Mouse (Mus musculus) small intestine, adult 2 months (tissue): ENCODE results near the gene Gm49387. TPM values are rescaled to one million over a fixed set of nuclear protein-coding genes. Genes with fewer than 3 reads are reported as not detected.

Source experiments
- H3K27ac ChIP-seq: fragments of 200-500 bp; 2 replicates; pipeline ENCODE4 v1.5.1; 2012; ENCODE audit warnings: low read depth, low read length, control low read depth, inconsistent platforms; ENCODE audit not compliant: insufficient read depth
- H3K27me3 ChIP-seq: fragments of 200-500 bp; 2 replicates; pipeline ENCODE4 v1.6.1; 2012; ENCODE audit warnings: mild to moderate bottlenecking, moderate library complexity, low read length, inconsistent platforms; ENCODE audit not compliant: control insufficient read depth, insufficient read depth
- H3K36me3 ChIP-seq: fragments of 200-500 bp; 2 replicates; pipeline ENCODE4 v1.6.1; 2012; ENCODE audit warnings: mild to moderate bottlenecking, low read length, control low read depth, inconsistent platforms; ENCODE audit not compliant: control insufficient read depth, insufficient read depth
- H3K4me1 ChIP-seq: fragments of 200-500 bp; 2 replicates; pipeline ENCODE4 v1.6.1; 2012; ENCODE audit warnings: low read length, inconsistent platforms, mixed read lengths; ENCODE audit not compliant: control insufficient read depth, insufficient read depth, insufficient read length
- H3K4me3 ChIP-seq: fragments of 200-500 bp; 2 replicates; pipeline ENCODE4 v1.5.1; 2012; ENCODE audit warnings: low read depth, mild to moderate bottlenecking, control low read depth, inconsistent platforms, low read length, moderate library complexity
- CTCF ChIP-seq: fragments of 200-500 bp; IDR thresholded peaks from 2 replicates; pipeline ENCODE4 v1.5.1; 2012; ENCODE audit warnings: low read depth, mild to moderate bottlenecking, control low read depth, inconsistent platforms, low read length, moderate library complexity, mixed read lengths; ENCODE audit not compliant: insufficient replicate concordance, insufficient read length; ENCODE audit errors: extremely low read depth
- POLR2A ChIP-seq: fragments of 200-500 bp; IDR thresholded peaks from 2 replicates; pipeline ENCODE4 v1.6.1; 2012; ENCODE audit warnings: low read depth, mild to moderate bottlenecking, control low read depth, inconsistent platforms, low read length, moderate library complexity
- WGBS: fragments of 180-500 bp; shearing (Covaris S2); methylation state at CpG from one replicate; pipeline ENCODE4 v1.1.7; 2018; 5-methylcytosine and 5-hydroxymethylcytosine counted together
- polyA plus RNA-seq: library from polyadenylated mRNA; depleted of rRNA; stranded (reverse); fragments of >200 nt; gene quantifications from 2 replicates; pipeline ENCODE4 v1.2.3, GENCODE M21; 2012; rRNA removed

The Gm49387 gene
- polyA plus RNA-seq = not detected in 2 replicates

- peak within 1 kb of the TSS; percentile 80 for H3K27ac ChIP-seq
- peaks cover 12% of the 10 kb centered on the region; the same call in 1 of the 2 replicates for H3K4me1 ChIP-seq
- no peaks in the 10 kb centered on the region for H3K27me3 ChIP-seq
- peak within 1 kb of the TSS; percentile 66 for H3K4me3 ChIP-seq
- TF ChIP-seq POLR2A (no peak), CTCF (no peak)
- H3K36me3 ChIP-seq = no peaks in the 10 kb centered on the region
- 3% methylated on average over 26 of the region's 26 CpGs for WGBS
These were observed at the start of gene Gm49387 for GRCm38 (mm10) chr14:31640346-31640889. TSS of gene Gm49387 (minus strand) at chr14:31640878.

- Histone ChIP-seq H3K27ac (no peak overlapping the region), H3K4me3 (no peak overlapping the region), H3K27me3 (no peaks in the 10 kb centered on the region), H3K36me3 (no peaks in the 10 kb centered on the region), H3K4me1 (peaks cover 7% of the 10 kb centered on the region)
- WGBS = 92% methylated on average over 1 of the region's 1 CpGs
- no peak for TF ChIP-seq CTCF
- TF ChIP-seq POLR2A = no peak
These were observed 45.6 kb upstream of the Gm49387 start for GRCm38 (mm10) chr14:31686231-31686630.

- TF ChIP-seq POLR2A = no peak
- no peak for TF ChIP-seq CTCF
- Histone ChIP-seq H3K27ac (peak overlapping the region; percentile 4; the same call in 1 of the 2 replicates), H3K27me3 (no peaks in the 10 kb centered on the region), H3K4me3 (no peak overlapping the region), H3K36me3 (no peaks in the 10 kb centered on the region), H3K4me1 (peaks cover 7% of the 10 kb centered on the region)
- 76% methylated on average over 10 of the region's 10 CpGs for WGBS
These were observed 45.0 kb upstream of the Gm49387 start for GRCm38 (mm10) chr14:31685680-31686079.

GRCm38 (mm10) chr14:31684343-31685040 lies 43.8 kb upstream of the Gm49387 start:
- Histone ChIP-seq H3K27ac (no peak overlapping the region), H3K36me3 (no peaks in the 10 kb centered on the region), H3K27me3 (no peaks in the 10 kb centered on the region), H3K4me1 (peaks cover 7% of the 10 kb centered on the region), H3K4me3 (no peak overlapping the region)
- TF ChIP-seq CTCF (no peak), POLR2A (no peak)
- WGBS = 61% methylated on average over 7 of the region's 7 CpGs

- 65% methylated on average over 2 of the region's 2 CpGs for WGBS
- H3K4me3 ChIP-seq = no peak overlapping the region
- TF ChIP-seq CTCF = no peak
- no peak for TF ChIP-seq POLR2A
- H3K4me1 ChIP-seq = peaks cover 7% of the 10 kb centered on the region
- H3K27me3 ChIP-seq = no peaks in the 10 kb centered on the region
- no peaks in the 10 kb centered on the region for H3K36me3 ChIP-seq
- no peak overlapping the region for H3K27ac ChIP-seq
These were observed 42.9 kb upstream of the Gm49387 start for GRCm38 (mm10) chr14:31683610-31684009.

GRCm38 (mm10) chr14:31681931-31682555 lies 41.4 kb upstream of the Gm49387 start:
- 50% methylated on average over 5 of the region's 5 CpGs for WGBS
- TF ChIP-seq POLR2A = no peak
- no peak for TF ChIP-seq CTCF
- no peaks in the 10 kb centered on the region for H3K27me3 ChIP-seq
- no peaks in the 10 kb centered on the region for H3K36me3 ChIP-seq
- peaks cover 7% of the 10 kb centered on the region for H3K4me1 ChIP-seq
- no peak overlapping the region for H3K4me3 ChIP-seq
- no peak overlapping the region for H3K27ac ChIP-seq

- H3K4me1 ChIP-seq = peaks cover 5% of the 10 kb centered on the region
- no peak overlapping the region for H3K27ac ChIP-seq
- H3K27me3 ChIP-seq = no peaks in the 10 kb centered on the region
- TF ChIP-seq POLR2A = no peak
- no peak for TF ChIP-seq CTCF
- no peak overlapping the region for H3K4me3 ChIP-seq
- 83% methylated on average over 9 of the region's 9 CpGs for WGBS
- H3K36me3 ChIP-seq = no peaks in the 10 kb centered on the region
These were observed 40.6 kb upstream of the Gm49387 start for GRCm38 (mm10) chr14:31681291-31681690.
